Mouse (Mus musculus): ENCODE results near the gene Smg1.

DNA sequence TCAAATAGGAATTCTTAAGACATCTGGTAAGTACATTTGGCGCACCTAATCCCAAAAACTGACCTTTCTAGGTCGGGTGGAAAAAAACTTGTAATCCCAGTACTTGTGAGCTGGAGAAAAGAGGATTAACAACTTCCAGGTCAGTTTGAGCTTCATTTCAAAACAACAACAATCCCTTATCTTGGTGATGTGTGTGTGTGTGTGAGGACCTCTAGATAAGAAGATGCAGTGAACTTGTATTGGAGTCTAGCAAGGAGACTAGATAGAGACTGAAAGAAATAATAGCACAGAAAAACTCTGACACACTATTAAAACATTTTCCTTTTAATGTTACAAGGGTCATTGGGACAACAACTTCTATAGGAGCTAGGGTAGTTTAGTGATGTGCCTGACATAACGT lies 99.9 kb downstream of the Smg1 start:
- no peak for TF ChIP-seq POLR2A (IDR thresholded peaks at IDR 0.05; ENCODE audit: control insufficient read depth, low read depth, low read length)
- TF ChIP-seq CTCF (IDR thresholded peaks at IDR 0.05; ENCODE audit: control insufficient read depth, insufficient read depth, insufficient replicate concordance, low read depth, low read length) = no peak

Measured in testis, adult 2 months (tissue).